Mouse (Mus musculus): ENCODE data around the gene Olfr1283. TPM values are rescaled to one million over a fixed set of nuclear protein-coding genes. Genes with fewer than 3 reads are reported as not detected.
"Not testable (repeated sequence)": the region's sequence is repeated elsewhere in the genome, so short reads cannot be mapped to it uniquely, and the experiment has no call there.

Olfr1283 gene
- not detected in 2 replicates for polyA plus RNA-seq (2015; fragmentation: Nextera tagmentation; extraction: Ambion mirVana)

- no peak within 1 kb of the TSS for H3K4me2 ChIP-seq
- WGBS, result 68% methylated on average over 2 of the region's 2 CpGs
Observed at GRCm38 (mm10) chr2:111366490-111366889, at the start of gene Olfr1283. TSS of gene Olfr1283 (plus strand) at chr2:111366790.

GRCm38 (mm10) chr2:111326220-111326619 lies 40.4 kb upstream of the Olfr1283 start, which contains the start of gene Olfr1281:
TSS of gene Olfr1281 (plus strand) at chr2:111326520.
- ATAC-seq (ENCODE audit: insufficient number of reproducible peaks, low FRiP score, low TSS enrichment, low read depth), result no peak

More at GRCm38 (mm10) chr2:111366490-111366889, at the start of gene Olfr1283:
- no peak within 1 kb of the TSS for H3K9ac ChIP-seq
- H3K27me3 ChIP-seq, result no peaks in the 10 kb centered on the region
- no peaks in the 10 kb centered on the region for H3K9me3 ChIP-seq
- H3K36me3 ChIP-seq, result no peaks in the 10 kb centered on the region
- no peak within 1 kb of the TSS for H3K4me3 ChIP-seq
- no peak within 1 kb of the TSS for H3K27ac ChIP-seq
- no peaks in the 10 kb centered on the region for H3K4me1 ChIP-seq
- no peak for ATAC-seq (ENCODE audit: insufficient number of reproducible peaks, low FRiP score, low TSS enrichment, low read depth)

GRCm38 (mm10) chr2:111333721-111334120 lies 32.9 kb upstream of the Olfr1283 start:
- not testable (repeated sequence) for H3K36me3 ChIP-seq; H3K9me3 ChIP-seq; H3K4me1 ChIP-seq; H3K9ac ChIP-seq; ATAC-seq (ENCODE audit: insufficient number of reproducible peaks, low FRiP score, low TSS enrichment, low read depth); H3K4me3 ChIP-seq; H3K4me2 ChIP-seq; H3K27ac ChIP-seq; H3K27me3 ChIP-seq
- WGBS, result 87% methylated on average over 5 of the region's 5 CpGs

More at GRCm38 (mm10) chr2:111326220-111326619, 40.4 kb upstream of the Olfr1283 start, which contains the start of gene Olfr1281:
- H3K27me3 ChIP-seq, result no peaks in the 10 kb centered on the region
- H3K9ac ChIP-seq, result no peak within 1 kb of the TSS
- no peaks in the 10 kb centered on the region for H3K4me1 ChIP-seq
- no peak within 1 kb of the TSS for H3K4me2 ChIP-seq
- no peak within 1 kb of the TSS for H3K27ac ChIP-seq
- no peaks in the 10 kb centered on the region for H3K9me3 ChIP-seq
- no peaks in the 10 kb centered on the region for H3K36me3 ChIP-seq
- H3K4me3 ChIP-seq, result no peak within 1 kb of the TSS
- 67% methylated on average over 2 of the region's 2 CpGs for WGBS

- no peaks in the 10 kb centered on the region for H3K36me3 ChIP-seq
- H3K4me1 ChIP-seq, result no peaks in the 10 kb centered on the region
- WGBS, result 63% methylated on average over 2 of the region's 2 CpGs
- no peak within 1 kb of the TSS for H3K9ac ChIP-seq
- no peak within 1 kb of the TSS for H3K27ac ChIP-seq
- no peaks in the 10 kb centered on the region for H3K9me3 ChIP-seq
- H3K4me3 ChIP-seq, result no peak within 1 kb of the TSS
- no peaks in the 10 kb centered on the region for H3K27me3 ChIP-seq
- no peak for ATAC-seq (ENCODE audit: insufficient number of reproducible peaks, low FRiP score, low TSS enrichment, low read depth)
- H3K4me2 ChIP-seq, result no peak within 1 kb of the TSS
Observed at GRCm38 (mm10) chr2:111335976-111336375, 30.6 kb upstream of the Olfr1283 start, which contains the start of gene Olfr1282. TSS of gene Olfr1282 (minus strand) at chr2:111336076.

GRCm38 (mm10) chr2:111375222-111375621 lies 8.6 kb downstream of the Olfr1283 start, which contains the start of gene Olfr1284:
TSS of gene Olfr1284 (plus strand) at chr2:111375522.
- Histone ChIP-seq H3K36me3 (no peaks in the 10 kb centered on the region), H3K27me3 (no peaks in the 10 kb centered on the region), H3K9me3 (no peaks in the 10 kb centered on the region), H3K27ac (no peak within 1 kb of the TSS), H3K4me1 (no peaks in the 10 kb centered on the region), H3K4me3 (no peak within 1 kb of the TSS), H3K4me2 (no peak within 1 kb of the TSS), H3K9ac (no peak within 1 kb of the TSS)
- 74% methylated on average over 1 of the region's 1 CpGs for WGBS
- ATAC-seq (ENCODE audit: insufficient number of reproducible peaks, low FRiP score, low TSS enrichment, low read depth), result no peak

Other genes starting within 250 kb of the Olfr1283 start
- gene Gm15130, start 213.9 kb upstream of the Olfr1283 start, polyA plus RNA-seq (2015; fragmentation: Nextera tagmentation; extraction: Ambion mirVana), result not detected in 2 replicates
- gene 4930430A15Rik, start 137.2 kb upstream of the Olfr1283 start, polyA plus RNA-seq (2015; fragmentation: Nextera tagmentation; extraction: Ambion mirVana), result not detected in 2 replicates
- not detected in 2 replicates for gene Olfr1275, start 131.5 kb upstream of the Olfr1283 start, polyA plus RNA-seq (2015; fragmentation: Nextera tagmentation; extraction: Ambion mirVana)
- gene Olfr1276, start 112.3 kb upstream of the Olfr1283 start, polyA plus RNA-seq (2015; fragmentation: Nextera tagmentation; extraction: Ambion mirVana), result not detected in 2 replicates
- gene Olfr1277, start 92.7 kb upstream of the Olfr1283 start, polyA plus RNA-seq (2015; fragmentation: Nextera tagmentation; extraction: Ambion mirVana), result not detected in 2 replicates
- not detected in 2 replicates for gene Olfr1278, start 76.7 kb upstream of the Olfr1283 start, polyA plus RNA-seq (2015; fragmentation: Nextera tagmentation; extraction: Ambion mirVana)
- gene Olfr1279, start 66.2 kb upstream of the Olfr1283 start, polyA plus RNA-seq (2015; fragmentation: Nextera tagmentation; extraction: Ambion mirVana), result not detected in 2 replicates
- gene Olfr1280, start 52.8 kb upstream of the Olfr1283 start, polyA plus RNA-seq (2015; fragmentation: Nextera tagmentation; extraction: Ambion mirVana), result not detected in 2 replicates
- gene Olfr1281, start 40.3 kb upstream of the Olfr1283 start, polyA plus RNA-seq (2015; fragmentation: Nextera tagmentation; extraction: Ambion mirVana), result not detected in 2 replicates
- gene Olfr1282, start 30.7 kb upstream of the Olfr1283 start, polyA plus RNA-seq (2015; fragmentation: Nextera tagmentation; extraction: Ambion mirVana), result not detected in 2 replicates
- gene Olfr1284, start 8.7 kb downstream of the Olfr1283 start, polyA plus RNA-seq (2015; fragmentation: Nextera tagmentation; extraction: Ambion mirVana), result not detected in 2 replicates
- not detected in 2 replicates for gene Olfr1286, start 56.3 kb downstream of the Olfr1283 start, polyA plus RNA-seq (2015; fragmentation: Nextera tagmentation; extraction: Ambion mirVana)
- not detected in 2 replicates for gene Olfr1287, start 82.4 kb downstream of the Olfr1283 start, polyA plus RNA-seq (2015; fragmentation: Nextera tagmentation; extraction: Ambion mirVana)
- gene Olfr1288, start 107.3 kb downstream of the Olfr1283 start, polyA plus RNA-seq (2015; fragmentation: Nextera tagmentation; extraction: Ambion mirVana), result not detected in 2 replicates
- not detected in 2 replicates for gene Olfr1289, start 114.0 kb downstream of the Olfr1283 start, polyA plus RNA-seq (2015; fragmentation: Nextera tagmentation; extraction: Ambion mirVana)
- gene Olfr1290, start 127.0 kb downstream of the Olfr1283 start, polyA plus RNA-seq (2015; fragmentation: Nextera tagmentation; extraction: Ambion mirVana), result not detected in 2 replicates
- not detected in 2 replicates for gene Olfr1291-ps1, start 130.4 kb downstream of the Olfr1283 start, polyA plus RNA-seq (2015; fragmentation: Nextera tagmentation; extraction: Ambion mirVana)
- not detected in 2 replicates for gene Olfr1293-ps, start 158.4 kb downstream of the Olfr1283 start, polyA plus RNA-seq (2015; fragmentation: Nextera tagmentation; extraction: Ambion mirVana)
- not detected in 2 replicates for gene Olfr1294, start 173.5 kb downstream of the Olfr1283 start, polyA plus RNA-seq (2015; fragmentation: Nextera tagmentation; extraction: Ambion mirVana)
- gene Olfr1295, start 202.9 kb downstream of the Olfr1283 start, polyA plus RNA-seq (2015; fragmentation: Nextera tagmentation; extraction: Ambion mirVana), result not detected in 2 replicates

Data from limb, embryonic 15.5 days (tissue).